Mouse (Mus musculus): ENCODE data around the gene Tnfrsf25. TPM values are rescaled to one million over a fixed set of nuclear protein-coding genes. Genes with fewer than 3 reads are reported as not detected.
A peak's percentile ranks its signal among the peaks of the same experiment; 100 is the strongest.

Tnfrsf25 gene
- polyA plus RNA-seq, 1 experiment from 2014 or later, result 1.2 TPM

- peak overlapping the region; percentile 26; the same call in 1 of the 2 replicates for H3K9ac ChIP-seq (ENCODE audit: low read depth, low read length)
- ATAC-seq, result no peak
- no peaks in the 10 kb centered on the region for H3K9me3 ChIP-seq (ENCODE audit: control insufficient read depth)
- no peaks in the 10 kb centered on the region; the same call in none of the 2 replicates for H3K4me1 ChIP-seq (replicated peaks; ENCODE audit: control insufficient read depth, insufficient read depth, low read length)
- WGBS, result 35% methylated on average over 13 of the region's 13 CpGs
- peaks cover 11% of the 10 kb centered on the region; the same call in 1 of the 2 replicates for H3K36me3 ChIP-seq (ENCODE audit: control insufficient read depth, insufficient read depth)
- no peak for TF ChIP-seq CTCF (IDR thresholded peaks at IDR 0.05; ENCODE audit: low read depth)
- peak overlapping the region; percentile 55 for H3K4me3 ChIP-seq (ENCODE audit: low read depth, low read length)
- peaks cover 62% of the 10 kb centered on the region for H3K27me3 ChIP-seq (replicated peaks; ENCODE audit: control insufficient read depth, insufficient read depth, low read length)
- H3K4me2 ChIP-seq (replicated peaks; ENCODE audit: low read depth), result peak overlapping the region; percentile 89
- peak overlapping the region; percentile 76 for H3K27ac ChIP-seq (ENCODE audit: low read depth, low read length)
These were observed 13.7 kb downstream of the Tnfrsf25 start for GRCm38 (mm10) chr4:152129395-152129930.

GRCm38 (mm10) chr4:152130771-152131653 lies 15.3 kb downstream of the Tnfrsf25 start:
- peak; percentile 66 for ATAC-seq
- Histone ChIP-seq H3K4me2 (replicated peaks; ENCODE audit: low read depth) (peak overlapping the region; percentile 89), H3K9ac (ENCODE audit: low read depth, low read length) (peak overlapping the region; percentile 57), H3K4me3 (ENCODE audit: low read depth, low read length) (peak overlapping the region; percentile 55), H3K27me3 (replicated peaks; ENCODE audit: control insufficient read depth, insufficient read depth, low read length) (peaks cover 51% of the 10 kb centered on the region), H3K36me3 (ENCODE audit: control insufficient read depth, insufficient read depth) (peaks cover 6% of the 10 kb centered on the region; the same call in 1 of the 2 replicates), H3K27ac (ENCODE audit: low read depth, low read length) (peak overlapping the region; percentile 75), H3K9me3 (ENCODE audit: control insufficient read depth) (no peaks in the 10 kb centered on the region), H3K4me1 (replicated peaks; ENCODE audit: control insufficient read depth, insufficient read depth, low read length) (no peaks in the 10 kb centered on the region; the same call in none of the 2 replicates)
- TF ChIP-seq CTCF (IDR thresholded peaks at IDR 0.05; ENCODE audit: low read depth), result peak; percentile 70
- under 1% methylated on average over 82 of the region's 85 CpGs for WGBS

- ATAC-seq, result peak; percentile 17
- Histone ChIP-seq H3K9ac (ENCODE audit: low read depth, low read length) (peak overlapping the region; percentile 57; the same call in 1 of the 2 replicates), H3K4me3 (ENCODE audit: low read depth, low read length) (peak overlapping the region; percentile 55), H3K27ac (ENCODE audit: low read depth, low read length) (peak overlapping the region; percentile 75), H3K4me2 (replicated peaks; ENCODE audit: low read depth) (peak overlapping the region; percentile 89), H3K9me3 (ENCODE audit: control insufficient read depth) (no peaks in the 10 kb centered on the region), H3K36me3 (ENCODE audit: control insufficient read depth, insufficient read depth) (no peaks in the 10 kb centered on the region), H3K27me3 (replicated peaks; ENCODE audit: control insufficient read depth, insufficient read depth, low read length) (peaks cover 44% of the 10 kb centered on the region; the same call in 1 of the 2 replicates), H3K4me1 (replicated peaks; ENCODE audit: control insufficient read depth, insufficient read depth, low read length) (no peaks in the 10 kb centered on the region; the same call in none of the 2 replicates)
- TF ChIP-seq CTCF (IDR thresholded peaks at IDR 0.05; ENCODE audit: low read depth), result no peak
- WGBS, result 10% methylated on average over 50 of the region's 50 CpGs
These were observed 16.4 kb downstream of the Tnfrsf25 start for GRCm38 (mm10) chr4:152131809-152132771.

GRCm38 (mm10) chr4:152132772-152133169 lies 17.0 kb downstream of the Tnfrsf25 start:
- no peaks in the 10 kb centered on the region for H3K9me3 ChIP-seq (ENCODE audit: control insufficient read depth)
- H3K4me1 ChIP-seq (replicated peaks; ENCODE audit: control insufficient read depth, insufficient read depth, low read length), result no peaks in the 10 kb centered on the region; the same call in none of the 2 replicates
- H3K4me2 ChIP-seq (replicated peaks; ENCODE audit: low read depth), result peak overlapping the region; percentile 89
- H3K27ac ChIP-seq (ENCODE audit: low read depth, low read length), result 0 out of 2 replicates have a peak overlapping the region, but pooled peaks have one; percentile 21
- peaks cover 37% of the 10 kb centered on the region; the same call in 1 of the 2 replicates for H3K27me3 ChIP-seq (replicated peaks; ENCODE audit: control insufficient read depth, insufficient read depth, low read length)
- H3K36me3 ChIP-seq (ENCODE audit: control insufficient read depth, insufficient read depth), result no peaks in the 10 kb centered on the region
- no peak overlapping the region for H3K9ac ChIP-seq (ENCODE audit: low read depth, low read length)
- 20% methylated on average over 10 of the region's 10 CpGs for WGBS
- ATAC-seq, result peak; percentile 15
- peak overlapping the region; percentile 55; the same call in 1 of the 2 replicates for H3K4me3 ChIP-seq (ENCODE audit: low read depth, low read length)
- TF ChIP-seq CTCF (IDR thresholded peaks at IDR 0.05; ENCODE audit: low read depth), result peak; percentile 56

- ATAC-seq, result no peak
- WGBS, result 67% methylated on average over 5 of the region's 5 CpGs
- H3K4me1 ChIP-seq (replicated peaks; ENCODE audit: control insufficient read depth, insufficient read depth, low read length), result no peaks in the 10 kb centered on the region; the same call in none of the 2 replicates
- no peak overlapping the region for H3K4me2 ChIP-seq (replicated peaks; ENCODE audit: low read depth)
- no peaks in the 10 kb centered on the region for H3K9me3 ChIP-seq (ENCODE audit: control insufficient read depth)
- H3K36me3 ChIP-seq (ENCODE audit: control insufficient read depth, insufficient read depth), result no peaks in the 10 kb centered on the region
- H3K27ac ChIP-seq (ENCODE audit: low read depth, low read length), result no peak overlapping the region
- H3K4me3 ChIP-seq (ENCODE audit: low read depth, low read length), result no peak overlapping the region
- no peak overlapping the region for H3K9ac ChIP-seq (ENCODE audit: low read depth, low read length)
- TF ChIP-seq CTCF (IDR thresholded peaks at IDR 0.05; ENCODE audit: low read depth), result no peak
- peaks cover 33% of the 10 kb centered on the region; the same call in 1 of the 2 replicates for H3K27me3 ChIP-seq (replicated peaks; ENCODE audit: control insufficient read depth, insufficient read depth, low read length)
These were observed 17.5 kb downstream of the Tnfrsf25 start for GRCm38 (mm10) chr4:152133213-152133612.

Measured in intestine, postnatal 0 days (tissue).